Mouse (Mus musculus) CD4-positive, CD25-positive, alpha-beta regulatory T cell, adult 4 months (primary cell): ENCODE measurements around the gene Wbp1l. TPM values are rescaled to one million over a fixed set of nuclear protein-coding genes. Genes with fewer than 3 reads are reported as not detected.
A peak's percentile ranks its signal among the peaks of the same experiment; 100 is the strongest.

Experiments used
- ATAC-seq: one replicate; pipeline ENCODE4 v1.8.0; 2017
- polyA plus RNA-seq, 2 experiments: library from polyadenylated mRNA; unstranded; fragments of 100-300 nt; shearing (Covaris generic); gene quantifications; one replicate each; pipeline ENCODE4 v1.2.1; 2017

Wbp1l gene
- polyA plus RNA-seq, 2 experiments from 2014 or later: 19.2 to 20.8 TPM

GRCm38 (mm10) chr19:46661511-46661910, 62.6 kb downstream of the Wbp1l start:
- no peak for ATAC-seq

GRCm38 (mm10) chr19:46662214-46662613, 63.3 kb downstream of the Wbp1l start:
- no peak for ATAC-seq

DNA sequence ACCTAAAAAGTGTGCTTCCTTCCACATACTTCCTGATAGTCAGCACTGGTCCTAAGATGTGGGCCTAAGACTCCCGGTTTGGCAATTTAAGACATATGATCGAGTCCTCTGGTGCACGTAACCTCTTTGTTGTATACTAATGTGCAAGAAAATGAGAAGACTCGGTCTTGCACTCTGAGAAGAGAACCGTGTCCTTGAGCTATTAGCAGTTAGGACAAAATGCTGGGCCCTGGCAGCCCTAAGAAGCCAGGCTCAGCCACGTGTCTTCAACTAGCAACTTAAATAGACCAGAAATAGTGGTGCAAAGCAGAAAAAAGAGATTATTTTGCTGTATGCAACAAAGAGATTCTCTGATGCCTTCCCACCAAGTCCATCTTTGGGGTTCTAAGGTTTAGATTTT, 63.9 kb downstream of the Wbp1l start:
- no peak for ATAC-seq

- no peak for ATAC-seq
These were observed 66.6 kb downstream of the Wbp1l start for GRCm38 (mm10) chr19:46665474-46665873.

DNA sequence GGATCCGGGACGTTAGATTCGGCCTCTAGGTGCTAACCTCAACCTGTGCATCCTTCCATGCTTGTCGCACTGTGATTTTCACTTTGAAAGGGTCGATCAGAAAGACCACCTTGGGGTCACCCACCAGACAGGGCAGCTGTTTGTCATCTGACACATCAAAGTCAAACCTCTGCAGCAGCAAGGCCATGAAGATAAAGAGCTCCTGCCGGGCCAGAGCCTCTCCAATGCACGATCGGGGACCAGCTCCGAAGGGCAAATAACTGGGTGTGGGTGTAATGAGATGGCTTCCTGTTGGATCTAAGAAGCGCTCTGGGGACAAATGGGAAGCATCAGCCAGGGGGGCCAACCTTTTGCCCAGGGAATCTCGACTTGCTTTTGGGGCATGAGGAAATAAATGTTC, 68.4 kb downstream of the Wbp1l start:
- no peak for ATAC-seq

DNA sequence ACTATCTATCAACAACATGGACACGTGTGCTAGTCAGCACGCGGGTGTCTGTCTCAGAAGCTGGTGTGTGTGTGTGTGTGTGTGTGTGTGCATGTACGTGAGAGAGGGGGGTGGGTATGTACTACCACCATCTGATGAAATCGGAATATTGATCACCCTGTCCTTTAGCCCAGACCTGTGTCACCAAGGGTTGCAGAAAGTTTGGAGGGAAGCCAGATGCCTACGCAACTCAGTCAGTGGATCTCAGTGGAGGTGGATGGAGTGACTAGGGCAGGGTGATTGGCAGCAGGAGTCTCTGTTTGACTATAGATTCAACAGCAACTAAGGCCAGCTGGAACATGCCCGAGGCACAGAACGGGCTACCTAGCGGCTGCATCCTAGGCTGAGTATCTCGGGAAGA, 69.4 kb downstream of the Wbp1l start:
- no peak for ATAC-seq

GRCm38 (mm10) chr19:46669802-46670201, 70.9 kb downstream of the Wbp1l start:
- no peak for ATAC-seq

DNA sequence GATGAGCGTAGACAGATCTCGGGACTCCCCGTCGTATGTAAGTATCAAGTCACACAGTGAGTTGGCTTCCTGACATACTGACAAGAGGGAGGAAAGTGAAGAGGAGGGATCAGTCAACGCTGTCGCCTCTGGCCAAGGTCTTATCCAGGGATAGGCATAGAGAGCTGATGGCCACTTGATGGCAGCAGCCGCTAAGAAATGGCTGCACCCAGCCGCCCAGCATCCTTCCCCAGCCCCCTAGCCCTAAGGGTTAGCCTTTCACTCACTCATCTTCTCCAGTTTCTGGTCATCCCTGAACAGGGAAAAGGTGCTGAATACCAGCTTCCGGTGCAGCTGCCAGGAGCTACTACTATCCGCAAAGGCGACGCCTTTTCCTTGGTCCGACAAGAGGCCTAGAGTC, 71.8 kb downstream of the Wbp1l start:
- no peak for ATAC-seq

DNA sequence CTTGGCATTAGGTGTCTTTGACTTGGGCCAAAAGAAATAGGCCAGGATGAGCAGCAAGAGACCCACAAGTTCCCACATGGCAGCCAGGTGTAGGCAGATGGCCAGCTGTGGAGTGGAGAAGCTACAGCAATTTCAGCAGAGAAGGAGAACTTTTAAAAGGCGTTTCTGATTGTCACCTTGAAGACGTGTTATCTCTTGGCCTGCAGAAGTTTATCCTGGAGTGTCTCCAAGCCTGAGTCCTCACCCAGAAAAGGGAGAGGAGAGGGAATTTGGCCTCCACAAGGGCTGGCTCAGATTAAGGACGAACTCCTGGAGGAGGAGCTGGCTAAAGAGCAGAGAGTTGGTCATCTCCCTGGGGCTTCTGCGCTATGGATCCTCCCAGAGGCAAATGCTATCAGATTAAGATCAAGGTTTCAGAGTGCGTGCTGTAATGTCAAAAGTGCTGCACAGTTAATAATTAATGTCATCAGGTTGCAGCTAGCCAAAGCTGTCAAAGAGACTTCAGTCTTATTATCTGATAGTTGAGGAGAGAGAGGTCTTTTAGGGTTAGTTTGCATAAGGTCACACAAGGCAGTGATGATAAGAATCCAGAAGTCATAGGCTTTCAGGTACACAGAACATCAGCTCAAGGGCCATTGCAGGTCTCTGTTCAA, 74.0 kb downstream of the Wbp1l start, which contains the start of gene Cyp17a1:
Cyp17a1 (minus strand) TSS at position 407 of the 653 bp plus-strand sequence.
- ATAC-seq: no peak

- no peak for ATAC-seq
These were observed 76.8 kb downstream of the Wbp1l start for GRCm38 (mm10) chr19:46675641-46676040.

DNA sequence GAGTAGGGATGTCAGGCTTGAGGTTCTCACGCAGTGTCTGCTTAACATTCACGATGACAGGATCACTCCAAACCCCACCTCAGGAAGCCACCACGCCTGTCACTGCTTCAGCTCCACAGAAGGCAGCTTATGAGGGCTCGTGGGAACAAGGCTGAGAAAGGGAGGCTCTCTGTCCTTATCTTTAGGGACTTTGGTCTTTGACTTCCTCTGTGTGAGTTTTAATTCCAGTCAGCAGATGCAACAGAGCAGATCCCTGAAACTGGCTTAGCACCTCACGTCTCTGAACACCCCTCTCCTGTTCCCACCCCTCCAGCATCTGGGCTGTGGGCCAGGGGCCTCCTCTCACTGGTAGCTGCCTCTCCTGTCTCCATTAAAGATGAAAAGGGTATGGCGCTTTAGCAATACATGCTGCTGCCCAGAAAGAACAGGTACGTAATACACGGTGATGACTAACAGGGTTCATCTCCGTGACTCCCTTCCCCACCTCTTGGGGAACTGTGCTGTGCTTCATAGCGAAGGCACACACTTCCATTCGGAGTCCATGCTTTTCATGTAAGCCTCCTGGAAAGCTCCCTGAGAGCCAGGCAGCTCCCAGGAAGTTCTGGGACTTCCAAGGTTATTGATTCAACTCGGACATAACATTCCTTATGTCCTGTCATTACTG, 81.0 kb downstream of the Wbp1l start:
- no peak for ATAC-seq

DNA sequence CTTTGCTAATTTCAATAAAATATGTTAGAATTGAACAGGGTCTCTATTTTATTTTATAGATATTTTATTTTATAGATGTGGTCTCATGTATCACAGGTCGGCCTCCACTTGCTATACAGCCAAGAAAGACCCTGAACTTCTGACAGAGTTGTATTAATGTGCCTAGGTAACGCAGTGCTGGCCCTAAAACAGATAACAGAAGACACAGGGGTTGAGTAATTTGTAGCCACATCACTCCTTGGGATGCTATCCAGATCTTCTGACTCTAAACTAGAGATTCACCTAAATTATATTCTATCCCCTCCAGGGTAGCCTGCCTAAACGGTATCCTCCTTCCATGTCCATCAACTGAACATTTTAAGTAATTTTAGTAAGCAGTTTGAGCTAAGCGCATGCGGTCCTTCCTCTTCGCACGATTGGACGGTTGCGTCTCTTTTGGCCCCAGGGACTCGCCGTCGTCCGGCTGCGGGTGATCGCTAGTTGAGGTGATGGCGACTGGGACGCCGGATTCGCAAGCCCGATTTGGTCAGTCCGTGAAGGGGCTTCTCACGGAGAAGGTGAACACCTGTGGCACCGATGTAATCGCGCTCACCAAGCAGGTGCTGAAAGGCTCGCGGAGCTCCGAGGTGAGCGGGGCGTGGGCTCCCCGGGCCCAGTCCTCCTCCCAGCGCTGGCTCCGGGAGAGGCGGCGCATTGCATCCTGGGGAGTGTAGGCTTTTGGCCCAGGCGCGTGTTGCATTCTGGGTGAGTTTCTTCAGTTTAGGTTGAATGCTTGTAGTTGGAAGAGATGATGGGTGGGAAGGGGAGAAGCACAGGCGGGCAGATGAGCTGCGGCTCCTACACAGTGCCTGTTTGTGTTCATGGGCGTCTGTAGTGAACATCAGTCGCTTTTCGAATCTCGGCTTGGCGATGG, 90.8 kb downstream of the Wbp1l start, which contains the start of gene Borcs7:
Borcs7 (plus strand) TSS at position 447 of the 913 bp plus-strand sequence.
- ATAC-seq: peak; percentile 99

GRCm38 (mm10) chr19:46690387-46690786, 91.5 kb downstream of the Wbp1l start:
- no peak for ATAC-seq

DNA sequence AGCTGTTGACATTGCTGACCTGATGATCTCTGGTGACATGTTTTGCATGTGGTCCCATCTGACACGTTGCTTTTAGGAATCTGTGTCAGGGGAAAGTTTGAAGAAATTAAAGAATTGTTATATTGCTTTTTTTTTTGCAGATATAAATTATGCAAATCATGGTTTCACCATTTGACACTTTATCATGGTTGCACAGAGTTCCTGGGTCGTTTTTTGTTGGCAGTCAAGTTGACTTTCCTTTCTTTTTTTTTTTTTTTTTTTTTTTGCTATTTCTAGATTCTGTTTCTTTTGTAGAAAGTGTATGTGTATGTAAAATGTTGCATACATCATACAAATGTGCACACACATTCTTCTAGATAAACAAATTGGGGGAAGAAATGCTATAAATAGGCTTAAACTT, 92.2 kb downstream of the Wbp1l start:
- ATAC-seq: no peak

DNA sequence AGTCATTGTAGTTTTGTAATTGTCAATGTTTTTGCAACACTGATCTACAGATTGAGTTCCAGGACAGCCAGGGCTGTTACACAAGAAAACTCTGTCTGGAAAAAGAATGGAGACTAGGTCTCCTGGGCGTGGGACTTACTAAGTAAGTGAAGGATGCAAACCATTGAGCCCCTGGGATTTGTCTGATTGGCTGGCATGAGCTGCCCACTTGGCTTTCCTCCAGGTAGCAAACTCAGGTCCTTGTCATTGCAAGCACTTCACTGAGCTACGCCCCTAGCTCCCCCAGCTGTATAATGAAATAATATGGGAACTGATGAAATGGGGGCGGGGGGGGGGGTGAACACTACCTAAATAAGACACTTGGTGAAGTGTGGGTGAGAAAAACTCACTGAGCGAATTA, 94.3 kb downstream of the Wbp1l start:
- ATAC-seq: no peak

- ATAC-seq: no peak
These were observed 97.6 kb downstream of the Wbp1l start for GRCm38 (mm10) chr19:46696482-46696881.

DNA sequence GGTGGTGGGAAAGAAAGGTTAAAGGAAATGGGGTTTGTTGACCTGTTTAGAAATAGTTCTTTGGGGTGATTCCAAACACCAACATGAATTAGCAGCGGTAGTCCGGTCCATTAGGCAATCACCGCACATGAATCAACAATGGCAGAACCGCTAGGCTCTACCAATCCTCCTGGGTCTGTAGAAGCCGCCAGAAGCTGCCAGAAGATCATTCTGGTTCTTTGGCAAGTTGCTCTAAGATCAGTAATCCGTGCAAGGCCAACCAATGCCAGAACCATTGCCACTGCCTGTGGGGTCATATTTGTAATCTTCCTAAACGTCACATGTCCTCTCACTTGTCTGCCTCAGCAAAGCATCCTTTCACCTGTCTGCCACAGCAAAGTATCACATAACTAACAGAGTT, 98.1 kb downstream of the Wbp1l start:
- ATAC-seq: no peak

DNA sequence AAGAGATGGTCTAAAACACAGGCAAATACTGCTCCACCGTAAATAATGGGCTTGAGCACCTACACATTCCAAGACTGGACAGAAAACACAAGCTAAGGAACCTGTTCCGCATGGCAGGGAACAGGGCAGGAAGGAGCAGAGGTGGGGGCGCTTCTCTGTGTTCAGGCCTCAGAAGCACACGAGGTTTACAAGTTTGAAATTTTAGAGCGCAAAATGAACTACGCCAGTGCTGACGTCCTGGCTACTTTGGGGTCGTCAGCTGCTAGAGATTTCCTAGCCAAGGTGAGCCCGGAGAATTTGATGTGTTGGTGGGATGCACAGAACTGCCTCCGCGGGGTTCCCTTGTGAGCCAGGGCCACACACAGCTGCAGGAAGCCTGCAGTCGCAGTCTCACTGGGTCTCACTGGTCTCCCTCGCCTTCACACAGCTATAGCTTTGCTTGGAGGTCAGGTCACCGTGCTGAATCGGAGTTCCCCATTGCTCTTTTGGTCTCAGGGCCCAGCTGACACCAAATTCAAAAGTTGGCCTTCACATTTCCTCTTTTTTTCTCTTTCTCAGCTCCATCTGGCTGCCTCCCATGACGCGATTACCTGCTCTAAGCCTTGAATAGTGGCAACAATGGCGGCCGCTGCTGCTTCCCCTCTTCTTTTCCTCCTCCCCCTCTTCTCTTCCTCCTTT, 99.1 kb downstream of the Wbp1l start:
- no peak for ATAC-seq

GRCm38 (mm10) chr19:46699011-46699481, 100.2 kb downstream of the Wbp1l start:
- no peak for ATAC-seq

- no peak for ATAC-seq
These were observed 102.3 kb downstream of the Wbp1l start for GRCm38 (mm10) chr19:46701156-46701555.

DNA sequence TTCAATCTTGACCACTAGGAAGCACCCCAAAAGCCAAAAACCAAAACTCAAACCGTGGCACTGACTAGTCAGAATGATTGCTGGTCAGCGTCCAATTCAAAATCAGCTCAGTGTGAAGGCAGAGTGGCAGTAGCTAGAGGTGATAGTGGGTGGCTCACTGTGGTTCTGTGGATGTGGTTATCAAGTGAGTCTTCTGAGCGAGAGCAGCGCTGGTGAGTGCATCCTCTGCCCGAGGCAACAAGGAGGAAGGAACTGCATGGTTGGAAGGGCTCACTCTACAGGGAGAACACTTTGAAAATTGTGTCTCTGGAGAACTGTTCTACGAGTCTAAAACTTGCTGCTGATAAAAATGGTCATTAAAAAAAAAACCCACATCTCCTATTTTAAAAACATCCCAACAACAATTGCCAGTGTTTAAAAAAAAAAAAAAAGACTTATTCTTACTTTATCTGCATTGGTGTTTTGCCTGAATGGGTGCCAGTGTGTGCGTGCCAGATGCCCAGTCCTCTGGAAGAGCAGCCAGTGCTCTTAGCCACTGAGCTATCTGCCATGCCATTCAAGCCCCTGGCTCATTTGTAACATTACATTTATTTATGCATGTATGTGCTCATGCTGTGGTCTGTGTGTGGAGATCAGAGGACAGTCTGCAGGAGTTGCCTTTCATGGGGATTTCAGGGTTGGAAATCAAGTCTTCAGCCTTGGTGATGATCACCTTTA, 107.1 kb downstream of the Wbp1l start:
- ATAC-seq: no peak
